Mouse (Mus musculus): ENCODE measurements around the gene Trnp1.

GRCm38 (mm10) chr4:133494432-133494831, 3.9 kb downstream of the Trnp1 start:
- TF ChIP-seq RCOR1 (IDR thresholded peaks at IDR 0.05; ENCODE audit: low read depth, low read length) (no peak), CTCF (IDR thresholded peaks at IDR 0.05 in 2 of 3, conservative IDR thresholded peaks at IDR 0.05 in 1 of 3; ENCODE audit: control insufficient read depth in 1 of 3, insufficient read depth in 1 of 3, low read depth in 2 of 3, low read length in 3 of 3, poor library complexity in 1 of 3, severe bottlenecking in 1 of 3) (peak; percentile 86 to 98 (median 94)), POLR2A (IDR thresholded peaks at IDR 0.05; ENCODE audit: control insufficient read depth in 1 of 2, insufficient read depth in 1 of 2, low read depth in 1 of 2, low read length in 2 of 2, poor library complexity in 1 of 2) (peak in 1 of 2 experiments; percentile 45; a peak in 1 of 4 replicates), NRF1 (IDR thresholded peaks at IDR 0.05; ENCODE audit: insufficient read depth, low read depth, low read length, poor library complexity, severe bottlenecking) (no peak), POLR2AphosphoS2 (IDR thresholded peaks at IDR 0.05; ENCODE audit: low read length) (no peak)

Data from MEL (cell line).